24 mouse cellular contexts compared by ENCODE assay signal in the genomic region with DNA sequence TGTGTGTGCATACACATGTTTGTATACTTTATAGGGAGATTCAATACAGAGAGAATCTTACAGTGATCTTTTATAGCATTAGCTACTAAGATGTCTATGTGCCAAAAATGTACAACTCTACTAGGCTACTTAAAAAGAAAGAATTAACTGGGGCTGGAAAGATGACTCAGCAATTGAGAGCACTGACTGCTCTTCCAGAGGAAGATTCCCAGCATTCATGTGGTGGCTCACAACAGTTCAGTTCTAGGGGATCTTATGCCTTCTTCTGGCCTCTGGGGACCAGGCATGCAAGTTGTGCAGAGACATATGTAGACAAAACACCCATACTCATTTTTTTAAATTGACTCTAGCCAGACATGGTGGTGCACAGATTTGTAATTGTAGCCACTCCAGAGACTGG. TPM values are rescaled to one million over a fixed set of nuclear protein-coding genes. Genes with fewer than 3 reads are reported as not detected.
DNase-seq lines count a peak whose midpoint lies in the region; ATAC-seq and TF ChIP-seq lines count a peak whose summit lies in the region.
"Had no signal": no experiment of that assay in that cellular context is flagged by ENCODE, and none has a peak within 500 bp of the region (broad histone marks: within the 10 kb centered on the region; RNA-seq: fewer than 3 reads in every experiment).

No protein-coding gene starts in this region.

- H3K27me3 ChIP-seq in embryonic facial prominence, embryonic 12.5 days: no peaks in the 10 kb centered on the region
- H3K27me3 ChIP-seq in embryonic facial prominence, embryonic 10.5 days (replicated peaks; ENCODE audit: low read depth, poor library complexity, severe bottlenecking): no peaks in the 10 kb centered on the region
- H3K27me3 ChIP-seq in lung, embryonic 15.5 days: no peaks in the 10 kb centered on the region
- H3K27me3 ChIP-seq in embryonic facial prominence, embryonic 14.5 days (replicated peaks; ENCODE audit: control insufficient read depth, insufficient read depth, low read length): no peaks in the 10 kb centered on the region
- H3K27me3 ChIP-seq in neural tube, embryonic 15.5 days (replicated peaks): no peaks in the 10 kb centered on the region
- H3K27me3 ChIP-seq in cerebellum, adult 2 months (ENCODE audit: control insufficient read depth, insufficient read depth, low read length): no peaks in the 10 kb centered on the region
- H3K27me3 ChIP-seq: liver, embryonic 12.5 days; megakaryocyte, embryonic 14.5 days had no signal

- no peaks in the 10 kb centered on the region for H3K9me3 ChIP-seq in embryonic facial prominence, embryonic 12.5 days
- no peaks in the 10 kb centered on the region for H3K9me3 ChIP-seq in embryonic facial prominence, embryonic 10.5 days
- H3K9me3 ChIP-seq in lung, embryonic 15.5 days: no peaks in the 10 kb centered on the region
- H3K9me3 ChIP-seq in embryonic facial prominence, embryonic 14.5 days (ENCODE audit: control insufficient read depth, low read length): no peaks in the 10 kb centered on the region
- H3K9me3 ChIP-seq in neural tube, embryonic 15.5 days (replicated peaks): no peaks in the 10 kb centered on the region
- H3K9me3 ChIP-seq: heart, embryonic 15.5 days; liver, embryonic 12.5 days; megakaryocyte, embryonic 14.5 days had no signal

- no peak for DNase-seq in embryonic facial prominence, embryonic 10.5 days (ENCODE audit: low spot score)
- DNase-seq in lung, adult 18-20 months: no peak
- peak; percentile 41 for DNase-seq in embryonic facial prominence, embryonic 14.5 days (ENCODE audit: low spot score)
- DNase-seq in cerebellum, adult 2 months: no peak
- DNase-seq in layer of hippocampus, postnatal 14 days (ENCODE audit: low spot score in 2 of 2): no peak
- DNase-seq: adrenal gland, postnatal 36 days; cerebellum, adult 8-10 months; gastrocnemius, postnatal 14 days; heart, adult 18-20 months; heart, postnatal 4 days; kidney, adult 18-20 months; kidney, postnatal 14 days; layer of hippocampus, adult 9-11 months; midbrain, embryonic 14.5 days; retina, postnatal 1 day; thymus, postnatal 14 days had no signal

- no peak for TF ChIP-seq CTCF in cerebellum, adult 2 months (IDR thresholded peaks at IDR 0.05; ENCODE audit: borderline replicate concordance, insufficient read depth, low read depth, low read length)

- no peak overlapping the region for H3K4me2 ChIP-seq in embryonic facial prominence, embryonic 12.5 days (replicated peaks)
- no peak overlapping the region for H3K4me2 ChIP-seq in lung, embryonic 15.5 days
- no peak overlapping the region for H3K4me2 ChIP-seq in embryonic facial prominence, embryonic 14.5 days (ENCODE audit: low read depth, low read length)
- no peak overlapping the region for H3K4me2 ChIP-seq in neural tube, embryonic 15.5 days
- H3K4me2 ChIP-seq: heart, embryonic 15.5 days; liver, embryonic 12.5 days had no signal

- no peak for TF ChIP-seq POLR2A in cerebellum, adult 2 months (IDR thresholded peaks at IDR 0.05; ENCODE audit: borderline replicate concordance, insufficient read depth, low read length)

- H3K27ac ChIP-seq in embryonic facial prominence, embryonic 12.5 days: peak overlapping the region; percentile 50; the same call in 1 of the 2 replicates
- no peak overlapping the region for H3K27ac ChIP-seq in embryonic facial prominence, embryonic 10.5 days (replicated peaks)
- peak overlapping the region; percentile 66 for H3K27ac ChIP-seq in lung, embryonic 15.5 days
- H3K27ac ChIP-seq in embryonic facial prominence, embryonic 14.5 days (replicated peaks; ENCODE audit: low read depth, low read length): no peak overlapping the region; the same call in 1 of the 2 replicates
- peak overlapping the region; percentile 51; the same call in 1 of the 2 replicates for H3K27ac ChIP-seq in neural tube, embryonic 15.5 days (replicated peaks)
- no peak overlapping the region for H3K27ac ChIP-seq in cerebellum, adult 2 months (ENCODE audit: insufficient read depth, low read length)
- H3K27ac ChIP-seq: heart, embryonic 15.5 days; liver, embryonic 12.5 days had no signal

- no peaks in the 10 kb centered on the region for H3K36me3 ChIP-seq in embryonic facial prominence, embryonic 12.5 days
- H3K36me3 ChIP-seq in embryonic facial prominence, embryonic 10.5 days (replicated peaks): no peaks in the 10 kb centered on the region
- H3K36me3 ChIP-seq in lung, embryonic 15.5 days: no peaks in the 10 kb centered on the region
- no peaks in the 10 kb centered on the region for H3K36me3 ChIP-seq in embryonic facial prominence, embryonic 14.5 days (ENCODE audit: control insufficient read depth, insufficient read depth, low read length)
- H3K36me3 ChIP-seq in neural tube, embryonic 15.5 days: no peaks in the 10 kb centered on the region
- H3K36me3 ChIP-seq: heart, embryonic 15.5 days; liver, embryonic 12.5 days had no signal

- peaks cover 90% of the 10 kb centered on the region for H3K4me1 ChIP-seq in embryonic facial prominence, embryonic 12.5 days
- peaks cover 86% of the 10 kb centered on the region for H3K4me1 ChIP-seq in embryonic facial prominence, embryonic 10.5 days
- peaks cover 96% of the 10 kb centered on the region for H3K4me1 ChIP-seq in lung, embryonic 15.5 days
- peaks cover 82% of the 10 kb centered on the region for H3K4me1 ChIP-seq in embryonic facial prominence, embryonic 14.5 days (ENCODE audit: control insufficient read depth, insufficient read depth, low read length)
- peaks cover 97% of the 10 kb centered on the region for H3K4me1 ChIP-seq in neural tube, embryonic 15.5 days
- H3K4me1 ChIP-seq in cerebellum, adult 2 months (ENCODE audit: control insufficient read depth, insufficient read depth, low read length): peaks cover 43% of the 10 kb centered on the region

- H3K4me3 ChIP-seq in embryonic facial prominence, embryonic 12.5 days: no peak overlapping the region
- no peak overlapping the region for H3K4me3 ChIP-seq in embryonic facial prominence, embryonic 10.5 days
- H3K4me3 ChIP-seq in lung, embryonic 15.5 days: no peak overlapping the region
- H3K4me3 ChIP-seq in embryonic facial prominence, embryonic 14.5 days (ENCODE audit: low read depth, low read length): no peak overlapping the region
- H3K4me3 ChIP-seq in neural tube, embryonic 15.5 days (replicated peaks): no peak overlapping the region
- H3K4me3 ChIP-seq in cerebellum, adult 2 months (replicated peaks; ENCODE audit: insufficient read depth, low read depth, low read length): no peak overlapping the region
- H3K4me3 ChIP-seq: heart, embryonic 15.5 days; liver, embryonic 12.5 days; megakaryocyte, embryonic 14.5 days had no signal

- ATAC-seq in embryonic facial prominence, embryonic 12.5 days (ENCODE audit: insufficient number of reproducible peaks, insufficient read depth, low FRiP score, low TSS enrichment): no peak
- no peak for ATAC-seq in lung, embryonic 15.5 days (ENCODE audit: borderline replicate concordance, extremely low read depth, low FRiP score, low TSS enrichment)
- ATAC-seq in embryonic facial prominence, embryonic 14.5 days (ENCODE audit: low read depth): no peak
- ATAC-seq in neural tube, embryonic 15.5 days (ENCODE audit: low FRiP score): no peak
- ATAC-seq: forebrain, embryonic 14.5 days; liver, embryonic 12.5 days; lung, postnatal 0 days had no signal

- no peak overlapping the region for H3K9ac ChIP-seq in embryonic facial prominence, embryonic 12.5 days
- no peak overlapping the region for H3K9ac ChIP-seq in lung, embryonic 15.5 days
- H3K9ac ChIP-seq in embryonic facial prominence, embryonic 14.5 days (ENCODE audit: low read depth, low read length): no peak overlapping the region
- H3K9ac ChIP-seq in neural tube, embryonic 15.5 days (replicated peaks): no peak overlapping the region
- H3K9ac ChIP-seq: heart, embryonic 15.5 days; liver, embryonic 12.5 days had no signal

RNA-seq across cellular contexts. Expression of a gene that starts 39.8 kb away (rescaled TPM):
- 82.4 and 106 TPM in 2 replicates for polyA plus RNA-seq in embryonic facial prominence, embryonic 12.5 days (2016; fragmentation: Nextera tagmentation; extraction: Ambion mirVana)
- 69.5 and 84.4 TPM in 2 replicates for polyA plus RNA-seq in embryonic facial prominence, embryonic 10.5 days (2016; fragmentation: Nextera tagmentation; extraction: Ambion mirVana)
- polyA plus RNA-seq in lung, embryonic 15.5 days (2015; fragmentation: Nextera tagmentation; extraction: Ambion mirVana): 75.8 and 83.5 TPM in 2 replicates
- polyA plus RNA-seq in embryonic facial prominence, embryonic 14.5 days (2014; fragmentation: Nextera tagmentation; extraction: Ambion mirVana): 51.0 and 55.1 TPM in 2 replicates
- polyA plus RNA-seq in neural tube, embryonic 15.5 days (2015; fragmentation: Nextera tagmentation; extraction: Ambion mirVana): 47.6 and 54.5 TPM in 2 replicates
- 133 and 144 TPM in 2 replicates for polyA plus RNA-seq in cerebellum, adult 2 months (2012; rRNA removed)
- total RNA-seq in layer of hippocampus, postnatal 14 days (2021): 10 to 100 TPM; 83.0 to 86.4 TPM

Comparison
In these comparisons a context has a peak if more than half of its experiments do, and no peak if none do; other contexts are left out.
1. H3K27ac ChIP-seq: peak in embryonic facial prominence, embryonic 12.5 days (single experiment), lung, embryonic 15.5 days (single experiment) and neural tube, embryonic 15.5 days (single experiment); none in embryonic facial prominence, embryonic 10.5 days (single experiment), embryonic facial prominence, embryonic 14.5 days (single experiment) and cerebellum, adult 2 months (single experiment).